Mouse (Mus musculus) thymus, adult 18-20 months (tissue): ENCODE data around the gene Defb36.

Experiments
- DNase-seq, 2 experiments: peaks; one replicate each; pipeline ENCODE4 v3.0.0; 2022; ENCODE audit warnings: mixed read lengths in 2 of 2

Gene Defb36

DNA sequence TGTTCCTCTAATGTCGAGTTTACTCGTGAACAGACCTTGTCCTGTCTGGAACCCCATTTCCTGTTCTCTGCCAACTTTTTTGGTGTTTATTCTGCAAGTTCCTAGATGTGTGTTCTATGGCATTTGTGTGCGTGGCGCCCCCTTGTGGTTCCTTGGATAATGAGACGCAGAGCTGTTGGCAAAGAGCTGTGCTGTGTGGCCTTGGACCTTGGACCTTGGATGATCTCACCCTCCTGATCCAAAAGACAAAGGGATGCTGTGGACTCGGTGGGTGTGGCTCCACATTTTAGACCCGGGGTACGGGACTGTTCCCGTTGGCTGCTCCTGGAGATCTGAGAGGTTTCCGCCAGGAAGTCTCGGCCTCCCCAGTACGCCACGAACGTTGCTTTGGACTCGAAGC is at the start of gene Defb36:
Defb36 (plus strand) TSS at position 271 of the 400 bp plus-strand sequence.
- DNase-seq: no peak

DNA sequence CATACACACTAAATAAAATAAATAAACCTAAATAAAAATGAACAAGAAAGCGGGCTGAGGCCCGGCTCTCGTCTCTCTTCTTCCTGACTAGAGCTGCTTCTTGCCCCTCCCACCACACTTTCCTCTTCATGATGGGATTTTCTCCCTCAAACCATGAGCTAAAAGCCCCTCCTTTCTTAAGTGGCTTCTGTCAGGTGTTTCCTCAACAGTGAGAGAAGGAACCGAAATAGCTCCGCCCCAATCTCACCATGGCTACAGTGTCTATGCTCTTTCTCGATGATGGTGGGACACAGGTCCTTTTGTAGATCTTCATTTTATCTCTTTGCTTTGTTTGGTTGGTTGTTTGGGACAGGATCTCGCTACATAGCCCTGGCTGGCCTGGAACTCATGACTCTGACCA is 47.5 kb upstream of the Defb36 start:
- DNase-seq: no peak

- DNase-seq: no peak
Measured at GRCm38 (mm10) chr2:152569038-152569437, 35.1 kb upstream of the Defb36 start, which contains the start of gene Gm17416. Gene Gm17416, plus strand, starts transcription at chr2:152569338.

DNA sequence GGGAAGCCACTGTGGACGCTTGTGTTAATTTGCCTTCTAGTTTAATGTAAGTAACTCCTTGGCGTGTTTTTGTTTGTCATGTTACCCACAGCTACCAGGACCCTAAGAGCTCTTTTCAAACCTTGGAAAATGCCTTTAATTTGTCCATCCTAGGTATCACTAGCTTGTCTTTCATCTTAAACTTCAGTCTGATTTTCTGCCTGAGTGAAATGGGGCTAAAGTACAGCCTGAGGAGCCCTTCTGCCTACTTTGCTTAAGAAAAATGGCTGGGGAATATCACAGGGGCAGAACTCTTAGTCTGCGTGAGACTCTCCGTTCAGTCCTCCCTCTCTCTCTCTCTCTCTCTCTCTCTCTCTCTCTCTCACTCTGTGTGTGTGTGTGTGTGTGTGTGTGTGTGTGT is 34.2 kb upstream of the Defb36 start:
- no peak for DNase-seq

DNA sequence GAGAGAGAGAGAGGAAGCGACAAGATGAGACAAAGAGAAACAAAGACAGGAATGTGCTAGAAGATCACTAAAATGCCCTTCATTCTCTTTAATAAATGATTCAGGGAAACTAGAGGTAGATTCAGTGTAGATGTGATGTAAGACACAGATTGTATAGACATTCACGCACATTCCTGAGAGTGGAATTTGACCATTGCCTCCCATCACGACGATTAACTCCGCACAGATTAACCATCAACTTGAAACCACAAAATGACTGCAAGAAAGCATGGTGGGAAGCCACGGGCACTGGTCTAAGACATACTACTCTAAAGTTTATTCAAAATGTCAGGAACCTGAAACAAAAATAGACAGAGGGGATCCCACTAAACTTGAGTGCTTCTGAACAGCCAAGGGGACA is 33.8 kb upstream of the Defb36 start:
- DNase-seq: no peak

DNA sequence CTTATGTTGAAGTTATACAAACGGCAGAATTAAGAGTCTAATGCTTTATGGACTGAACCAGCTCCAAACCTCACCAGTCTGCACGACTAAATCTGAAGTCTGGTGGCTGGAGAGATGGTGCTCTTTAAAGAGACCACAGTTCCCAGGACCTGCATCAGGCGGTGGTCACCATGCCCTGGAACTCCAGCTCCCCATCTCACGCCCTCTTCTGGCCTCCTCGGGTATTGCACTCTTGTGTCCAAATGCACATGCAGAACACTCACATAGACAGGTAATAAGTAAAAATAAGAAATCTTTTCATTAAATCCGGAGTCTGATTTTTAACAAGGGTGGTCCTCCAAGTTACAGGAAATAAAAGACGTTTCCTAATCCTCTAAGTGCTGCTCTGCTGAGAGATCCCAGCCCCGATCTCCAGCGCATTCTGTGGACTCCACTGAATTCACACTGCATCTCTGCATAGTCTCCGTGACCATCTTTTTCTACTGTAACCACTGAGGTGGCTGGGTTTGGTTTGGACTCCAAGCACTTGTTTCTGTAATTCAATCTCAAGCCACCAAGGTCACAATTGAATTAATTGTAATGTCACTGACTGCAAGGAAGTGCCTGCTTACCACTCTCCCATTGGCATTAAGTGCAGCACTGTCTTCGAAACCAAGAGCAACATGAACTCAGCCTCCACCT is 31.9 kb upstream of the Defb36 start, which contains the start of gene Defb21:
Defb21 (plus strand) TSS at position 631 of the 681 bp plus-strand sequence.
- no peak for DNase-seq

GRCm38 (mm10) chr2:152573484-152573883 is 30.6 kb upstream of the Defb36 start:
- no peak for DNase-seq

DNA sequence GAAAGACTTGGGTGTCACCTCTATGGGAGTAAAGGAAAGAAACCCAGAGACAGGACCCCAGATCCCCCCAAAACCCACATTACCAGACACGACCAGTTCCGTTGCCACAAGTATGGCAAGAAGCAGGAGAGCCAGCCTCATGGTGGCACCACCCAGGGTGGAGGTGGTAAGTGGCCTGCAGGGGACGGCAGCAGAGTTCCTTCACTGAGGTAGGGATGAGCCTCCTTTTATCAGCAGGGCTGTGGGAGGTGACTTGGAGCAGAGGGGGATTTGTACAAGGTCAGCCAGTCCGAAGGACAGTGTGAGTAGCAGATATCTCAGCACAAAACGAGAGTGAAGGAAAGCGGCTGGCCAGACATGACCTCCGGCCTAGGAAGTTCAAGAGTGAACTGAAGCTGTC is 24.0 kb upstream of the Defb36 start, which contains the start of gene Defb19:
Defb19 (minus strand) TSS at position 206 of the 400 bp plus-strand sequence.
- no peak for DNase-seq

DNA sequence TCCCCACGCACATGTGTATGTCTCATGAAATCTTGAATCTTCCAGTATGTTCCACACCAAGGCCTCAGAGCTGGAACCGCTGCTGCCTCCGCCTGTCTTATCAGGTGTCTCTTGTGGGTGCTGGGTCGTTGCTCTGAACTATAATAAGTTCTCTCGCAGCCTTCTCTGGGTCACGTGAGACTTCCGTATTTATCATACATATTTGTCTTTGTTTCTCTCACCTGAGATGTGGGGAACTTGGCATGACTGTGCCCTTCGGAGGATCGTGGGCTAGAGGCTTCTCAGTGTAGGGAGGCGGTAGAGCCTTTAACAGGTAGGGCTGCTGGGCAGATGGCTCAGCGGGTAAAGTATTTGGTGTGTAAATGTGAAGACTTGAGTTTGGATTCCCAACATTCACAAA is 23.5 kb upstream of the Defb36 start:
- DNase-seq: no peak

GRCm38 (mm10) chr2:152586926-152587560 is 17.1 kb upstream of the Defb36 start:
- DNase-seq: no peak

DNA sequence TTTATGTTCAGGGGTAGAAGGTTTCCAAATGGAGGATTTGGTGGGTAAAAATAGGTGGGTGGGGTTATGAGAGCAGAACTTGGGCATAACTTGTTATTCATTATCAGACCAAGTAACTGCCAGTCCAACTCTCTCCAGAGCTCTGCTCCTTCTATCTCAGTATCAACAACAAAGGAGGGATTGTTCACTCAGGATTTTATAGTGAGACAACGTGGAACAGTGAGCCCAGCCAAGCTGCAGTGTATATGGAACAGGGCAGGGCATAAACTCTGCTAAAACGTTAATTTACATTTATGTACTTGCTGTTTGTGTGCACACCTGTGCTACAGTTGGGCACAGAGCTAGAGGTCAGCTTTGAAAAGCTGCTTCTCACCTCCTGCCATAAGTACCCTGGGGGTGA is 15.7 kb upstream of the Defb36 start:
- no peak for DNase-seq

GRCm38 (mm10) chr2:152589021-152589420 is 15.1 kb upstream of the Defb36 start:
- DNase-seq: no peak

DNA sequence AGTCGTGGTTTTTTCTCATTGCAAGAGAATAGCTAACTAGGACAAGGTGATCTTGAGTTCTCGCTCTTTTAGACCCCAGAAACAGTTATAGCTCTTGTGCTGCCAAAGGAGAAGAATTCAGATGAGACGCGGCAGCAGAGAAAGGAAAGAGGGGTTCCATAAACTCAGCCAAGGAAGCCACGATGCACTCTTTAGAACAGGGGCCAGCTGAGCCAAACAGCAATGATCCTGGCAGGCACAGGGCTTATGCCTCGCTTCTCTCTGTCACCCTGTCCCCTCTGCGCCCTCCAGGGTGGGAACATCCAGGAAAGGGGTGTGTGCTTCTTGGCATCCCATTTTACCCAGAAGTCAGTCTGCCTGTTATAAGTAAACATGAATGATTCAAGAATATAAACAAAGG is 4.8 kb upstream of the Defb36 start, which contains the start of gene Defb45:
Defb45 (minus strand) TSS at position 101 of the 400 bp plus-strand sequence.
- no peak for DNase-seq

GRCm38 (mm10) chr2:152600076-152600475 is 4.1 kb upstream of the Defb36 start:
- no peak for DNase-seq

- DNase-seq: no peak
Measured at GRCm38 (mm10) chr2:152601275-152601960, 2.7 kb upstream of the Defb36 start.

GRCm38 (mm10) chr2:152607746-152608145 is 3.6 kb downstream of the Defb36 start:
- no peak for DNase-seq

GRCm38 (mm10) chr2:152608719-152609118 is 4.6 kb downstream of the Defb36 start:
- no peak for DNase-seq

- DNase-seq: no peak
Measured at GRCm38 (mm10) chr2:152612193-152612592, 8.1 kb downstream of the Defb36 start.

DNA sequence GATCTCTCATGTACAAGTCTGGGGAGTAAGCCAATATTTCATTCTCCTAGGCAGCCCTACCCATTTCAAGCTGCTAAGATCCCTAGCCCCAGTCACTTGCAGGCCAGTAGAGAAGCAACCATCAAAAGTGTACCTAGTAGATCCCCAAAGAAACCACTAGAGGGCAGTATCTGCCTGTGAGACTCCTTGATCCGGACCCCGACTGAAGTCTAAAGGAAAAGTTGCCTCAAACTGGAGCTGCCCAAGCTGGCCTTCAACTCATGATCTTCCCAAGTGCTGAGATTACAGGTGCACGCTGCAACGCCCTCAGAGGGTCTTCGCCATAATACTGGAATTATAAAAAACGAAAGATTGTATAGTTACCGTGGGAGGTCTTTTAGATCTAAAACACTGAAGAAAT is 11.4 kb downstream of the Defb36 start:
- no peak for DNase-seq

DNA sequence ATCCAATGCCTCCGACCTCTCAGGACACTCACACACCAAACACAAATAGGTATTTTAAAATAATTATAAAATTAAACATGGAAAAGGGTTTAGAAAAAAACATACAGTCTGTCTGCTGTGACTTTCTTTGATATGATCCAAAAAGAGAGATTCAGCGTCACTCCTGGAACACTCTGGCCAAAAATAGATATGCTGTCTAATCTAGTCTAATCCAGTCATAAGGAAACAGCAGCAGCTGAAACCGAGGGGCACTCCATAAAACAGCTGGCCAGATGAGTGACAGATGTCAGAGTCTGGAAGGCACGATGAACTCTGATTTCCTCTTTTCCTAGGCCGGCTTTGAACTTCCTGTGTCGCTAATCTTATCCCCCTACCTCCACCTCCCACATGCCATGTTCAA is 12.3 kb downstream of the Defb36 start:
- no peak for DNase-seq

- DNase-seq: no peak
Measured at GRCm38 (mm10) chr2:152617374-152617773, 13.2 kb downstream of the Defb36 start.

DNA sequence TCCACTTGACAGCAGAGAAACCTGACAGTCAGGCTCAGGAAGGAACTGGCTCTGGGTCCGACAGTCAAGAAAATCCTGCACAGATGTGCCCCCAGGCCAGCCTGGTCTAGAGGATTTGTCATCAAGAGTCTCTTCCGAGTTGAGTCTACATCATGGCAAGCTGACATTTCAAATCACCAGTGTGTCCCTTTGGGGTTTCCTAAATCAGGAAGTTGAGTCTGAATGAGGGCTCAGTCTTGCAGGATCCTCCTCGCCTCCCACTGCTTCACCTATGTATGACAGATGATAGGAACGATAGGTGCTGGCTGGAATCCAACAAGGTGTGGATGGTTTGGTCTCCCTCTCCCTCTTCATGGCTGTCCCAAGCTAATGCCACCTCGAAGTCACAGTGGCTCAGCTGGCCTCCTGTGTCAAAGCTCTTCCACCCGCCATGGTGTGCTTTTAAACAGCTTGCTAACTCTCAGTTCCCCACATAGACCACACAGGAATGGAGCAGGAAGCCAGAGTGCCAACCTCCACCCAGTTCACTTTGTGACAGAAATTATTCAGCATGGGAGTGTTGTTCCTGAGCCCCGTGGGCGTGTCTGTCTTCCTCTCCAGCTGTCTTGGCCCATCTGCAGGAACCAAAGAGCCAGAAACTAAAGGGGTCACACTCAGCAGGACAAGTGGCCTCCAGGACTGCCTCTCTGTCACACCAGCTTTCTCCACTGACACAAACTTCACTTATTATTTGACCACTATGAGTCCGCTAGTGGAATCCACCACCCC is 16.4 kb downstream of the Defb36 start:
- DNase-seq: no peak

DNA sequence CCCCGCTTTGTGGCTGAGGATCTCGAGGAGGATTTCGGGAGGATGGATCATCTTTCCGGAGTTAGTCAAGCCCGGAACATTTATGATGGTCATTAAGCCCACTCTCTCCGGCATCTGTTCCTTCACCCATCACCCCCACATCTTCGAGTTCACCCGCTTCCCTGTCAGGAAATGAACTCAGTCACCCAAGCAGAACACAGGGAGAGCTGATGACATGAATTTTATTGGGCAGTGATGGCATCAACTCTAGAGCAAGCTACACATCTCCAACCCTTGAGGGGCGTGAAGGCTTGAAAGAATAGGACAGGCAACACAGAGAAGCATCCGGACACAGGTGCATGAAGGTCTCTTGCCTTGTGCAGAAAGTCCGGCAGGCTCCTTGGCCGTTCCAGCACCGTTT is 18.0 kb downstream of the Defb36 start:
- DNase-seq: no peak
